Mouse (Mus musculus): ENCODE measurements around the gene Ptchd1.

The Ptchd1 gene

GRCm38 (mm10) chrX:155623701-155624281 lies at the start of gene Ptchd1:
Gene Ptchd1 (minus strand): TSS chrX:155623814.
- peak in 1 of 2 experiments; percentile 33 for DNase-seq (ENCODE audit: low spot score in 2 of 2)

DNA sequence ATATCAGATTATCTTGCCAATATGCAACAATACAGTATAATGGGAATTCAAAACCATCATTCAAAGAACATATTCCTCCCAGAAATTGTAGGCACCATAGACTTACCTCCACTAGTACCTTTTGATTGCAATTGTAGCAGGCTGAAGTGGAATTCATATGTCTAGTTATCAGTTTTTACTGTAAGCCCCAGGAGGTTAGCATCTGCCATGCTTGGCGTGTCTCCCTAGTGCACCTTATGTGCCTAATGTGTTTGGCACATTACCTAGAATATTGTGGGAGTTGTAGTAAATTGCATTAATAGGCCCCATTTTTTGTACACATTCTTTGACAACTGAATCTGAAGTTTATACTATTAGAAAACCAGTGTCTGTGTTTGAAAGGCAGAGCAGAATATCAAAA lies 34.4 kb upstream of the Ptchd1 start:
- DNase-seq (ENCODE audit: low spot score in 2 of 2), result no peak

- DNase-seq (ENCODE audit: low spot score in 2 of 2), result no peak
These were observed 22.4 kb upstream of the Ptchd1 start for GRCm38 (mm10) chrX:155645975-155646374.

- DNase-seq (ENCODE audit: low spot score in 2 of 2), result peak; percentile 3 to 20
These were observed 20.4 kb upstream of the Ptchd1 start for GRCm38 (mm10) chrX:155643975-155644374.

- DNase-seq (ENCODE audit: low spot score in 2 of 2), result peak in 1 of 2 experiments; percentile 8
These were observed 2.1 kb upstream of the Ptchd1 start for GRCm38 (mm10) chrX:155625671-155626196.

DNA sequence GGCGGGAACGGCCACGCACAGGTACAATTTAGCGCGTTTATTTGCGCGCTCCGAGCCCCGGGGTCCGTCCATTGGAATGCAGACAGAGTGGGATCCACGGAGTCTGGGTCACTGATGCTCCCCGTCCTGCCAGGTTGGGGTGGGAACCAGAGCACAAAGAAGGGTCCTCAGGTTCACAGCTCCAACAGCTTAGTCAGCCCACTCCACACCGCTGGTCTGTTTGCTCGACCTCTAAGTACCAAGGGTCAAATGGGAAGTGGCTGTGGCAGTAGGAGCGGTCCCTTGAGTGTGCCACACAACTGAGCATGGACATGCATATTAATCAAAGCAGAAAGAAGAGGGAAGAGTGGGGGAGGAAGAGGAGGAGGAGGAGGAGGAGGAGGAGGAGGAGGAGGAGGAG lies 1.3 kb upstream of the Ptchd1 start:
- no peak for DNase-seq (ENCODE audit: low spot score in 2 of 2)

DNA sequence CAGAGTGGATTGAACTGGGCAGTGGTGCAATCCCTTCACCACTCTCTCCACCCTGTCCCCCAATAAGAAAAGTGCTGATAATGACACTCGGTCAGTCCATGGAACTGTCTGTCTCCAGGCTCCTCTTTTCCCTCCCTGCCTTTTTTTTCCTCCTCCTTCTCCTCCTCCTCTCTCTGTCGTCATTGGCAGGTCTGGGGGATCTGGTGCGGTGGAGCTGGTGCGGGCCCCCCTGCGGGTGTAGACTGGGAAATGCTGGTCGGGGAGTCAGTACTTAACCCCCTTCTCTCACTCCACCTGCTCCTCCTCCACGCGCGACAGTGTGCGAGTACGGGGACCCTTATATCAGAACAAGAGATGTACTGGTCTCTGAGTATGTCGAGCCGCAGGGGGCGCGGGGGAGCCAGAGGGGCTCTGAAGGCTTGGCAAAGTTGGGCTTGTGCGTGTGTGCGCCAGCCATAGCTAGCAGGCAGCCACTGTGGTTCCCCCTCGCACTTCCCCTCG lies 777 bp upstream of the Ptchd1 start, which contains the start of gene Gm15155:
Gm15155 (plus strand) TSS at position 401 of the 501 bp plus-strand sequence.
- peak; percentile 34 to 37 for DNase-seq (ENCODE audit: low spot score in 2 of 2)

- peak; percentile 28 to 30 for DNase-seq (ENCODE audit: low spot score in 2 of 2)
These were observed 534 bp downstream of the Ptchd1 start for GRCm38 (mm10) chrX:155622961-155623599.

DNA sequence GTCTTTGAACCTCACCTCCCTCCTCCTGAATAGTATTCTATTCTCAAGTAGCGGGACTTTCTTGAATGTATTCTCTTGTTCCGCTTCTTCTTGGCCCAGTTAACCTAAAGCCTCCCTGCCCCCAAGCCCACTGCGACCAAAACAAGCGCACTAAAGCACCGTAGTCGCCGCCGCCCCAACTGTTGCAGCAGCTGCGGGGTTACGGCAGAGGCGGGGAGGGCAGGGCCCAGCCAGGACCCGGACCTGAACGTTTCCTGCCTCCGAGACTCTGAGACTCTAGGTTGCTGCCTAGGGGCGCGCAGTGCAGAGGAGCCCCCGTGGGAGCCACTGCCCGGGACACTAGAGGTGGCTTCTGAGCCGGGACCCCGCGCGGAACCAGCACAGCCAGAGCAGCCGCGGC lies 1.1 kb downstream of the Ptchd1 start:
- no peak for DNase-seq (ENCODE audit: low spot score in 2 of 2)

DNA sequence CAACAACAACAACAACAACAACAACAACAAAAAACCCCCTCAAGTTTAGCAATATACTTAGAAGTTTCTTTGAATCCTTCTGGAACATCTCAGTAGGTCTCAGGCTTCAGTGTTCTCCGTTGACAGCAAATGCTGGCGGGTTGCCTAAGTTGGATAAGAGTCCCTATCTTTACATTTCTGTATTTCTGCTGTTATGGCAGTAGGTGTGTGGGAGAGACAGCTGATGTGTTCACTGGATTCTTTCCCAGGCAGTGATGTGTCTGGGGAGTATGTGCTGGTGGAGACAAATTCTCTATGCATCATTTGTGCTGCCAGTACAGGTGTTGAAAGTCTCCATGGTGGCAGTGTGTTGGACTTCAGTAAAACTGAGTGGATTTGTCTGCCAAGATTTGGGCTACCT lies 22.4 kb downstream of the Ptchd1 start:
- peak; percentile 36 to 79 for DNase-seq (ENCODE audit: low spot score in 2 of 2)

DNA sequence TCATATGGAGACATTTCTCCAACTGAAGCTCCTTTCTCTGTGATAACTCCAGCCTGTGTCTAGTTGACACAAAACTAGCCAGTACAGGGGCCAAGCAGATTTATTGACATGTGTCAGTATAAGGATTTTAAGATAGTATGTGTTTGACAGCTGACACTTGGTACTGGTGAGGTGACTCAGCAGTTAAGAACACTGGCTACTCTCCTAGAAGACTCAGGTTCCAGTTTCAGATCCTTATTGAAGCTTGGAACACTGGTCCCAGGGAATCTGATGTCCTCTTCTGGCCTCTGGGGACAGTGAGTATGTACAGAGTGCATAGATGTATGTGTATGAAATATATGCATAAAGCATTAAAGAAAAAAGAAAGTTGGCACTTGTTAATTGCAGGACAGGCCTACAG lies 27.2 kb downstream of the Ptchd1 start:
- DNase-seq (ENCODE audit: low spot score in 2 of 2), result no peak

GRCm38 (mm10) chrX:155594685-155595084 lies 28.9 kb downstream of the Ptchd1 start:
- no peak for DNase-seq (ENCODE audit: low spot score in 2 of 2)

GRCm38 (mm10) chrX:155592467-155592866 lies 31.1 kb downstream of the Ptchd1 start:
- peak in 1 of 2 experiments; percentile 17 for DNase-seq (ENCODE audit: low spot score in 2 of 2)

- no peak for DNase-seq (ENCODE audit: low spot score in 2 of 2)
These were observed 32.1 kb downstream of the Ptchd1 start for GRCm38 (mm10) chrX:155591490-155591889.

DNA sequence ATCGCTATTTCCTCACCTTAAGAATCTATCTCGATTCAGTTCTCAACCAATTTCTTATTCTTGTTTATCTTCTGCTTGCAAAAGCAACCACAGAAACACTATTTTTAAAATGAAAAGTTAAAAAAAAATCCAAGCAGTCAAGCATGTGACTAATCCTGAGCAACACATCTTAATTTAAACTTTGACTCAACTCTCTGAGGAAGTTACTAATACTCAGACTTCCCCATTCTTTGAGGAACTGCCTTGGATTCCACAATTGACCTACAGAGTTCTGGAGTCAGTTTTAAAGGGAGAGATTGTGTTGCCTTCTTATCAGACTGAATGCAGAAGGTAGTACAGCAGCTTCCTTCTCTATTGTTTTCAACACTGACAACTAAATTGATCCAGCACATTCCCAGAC lies 39.0 kb downstream of the Ptchd1 start:
- DNase-seq (ENCODE audit: low spot score in 2 of 2), result no peak

GRCm38 (mm10) chrX:155579791-155580190 lies 43.8 kb downstream of the Ptchd1 start:
- no peak for DNase-seq (ENCODE audit: low spot score in 2 of 2)

- DNase-seq (ENCODE audit: low spot score in 2 of 2), result no peak
These were observed 51.2 kb downstream of the Ptchd1 start for GRCm38 (mm10) chrX:155572396-155572795.

- DNase-seq (ENCODE audit: low spot score in 2 of 2), result no peak
These were observed 79.8 kb downstream of the Ptchd1 start for GRCm38 (mm10) chrX:155543780-155544179.

Measured in frontal cortex, postnatal 36 days (tissue).